Mouse (Mus musculus) olfactory bulb, adult 2 months (tissue): Measurements from ENCODE around the gene S100a4.
A peak's percentile ranks its signal among the peaks of the same experiment; 100 is the strongest.

Experiments used
- CTCF ChIP-seq: fragments of 200-500 bp; IDR thresholded peaks from 2 replicates; pipeline ENCODE4 v1.5.1; 2012; ENCODE audit warnings: low read depth, mild to moderate bottlenecking, low read length, moderate library complexity; ENCODE audit not compliant: insufficient read depth
- POLR2A ChIP-seq: fragments of 200-500 bp; IDR thresholded peaks from 2 replicates; pipeline ENCODE4 v1.6.1; 2012; ENCODE audit warnings: mild to moderate bottlenecking, low read depth, low read length, moderate library complexity; ENCODE audit not compliant: insufficient read depth

DNA sequence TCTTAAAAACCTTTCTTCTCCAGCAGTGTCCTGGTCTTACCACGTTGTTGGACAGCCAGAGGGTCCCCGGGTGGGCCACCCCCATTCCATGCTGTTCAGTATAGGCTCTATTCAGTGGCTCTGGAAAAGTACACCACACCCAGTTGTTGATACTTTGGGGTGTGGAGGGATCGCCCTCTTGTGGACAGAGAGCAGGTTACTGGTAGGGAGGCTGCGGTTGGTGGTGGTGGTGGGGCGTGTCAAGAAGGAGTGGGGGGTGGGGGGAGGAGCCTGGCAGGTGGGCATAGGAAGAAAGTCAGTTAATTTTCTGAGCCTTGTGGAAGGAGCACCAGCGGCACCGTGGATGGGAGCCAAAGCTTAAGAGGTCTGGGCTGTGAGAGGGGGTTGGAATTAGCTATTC is 11.8 kb downstream of the S100a4 start:
- TF ChIP-seq CTCF (0 out of 2 replicates have a peak, but pooled peaks have one; percentile 20), POLR2A (no peak)
